Comparison of ENCODE assay signal across 8 mouse cellular contexts in the genomic region with DNA sequence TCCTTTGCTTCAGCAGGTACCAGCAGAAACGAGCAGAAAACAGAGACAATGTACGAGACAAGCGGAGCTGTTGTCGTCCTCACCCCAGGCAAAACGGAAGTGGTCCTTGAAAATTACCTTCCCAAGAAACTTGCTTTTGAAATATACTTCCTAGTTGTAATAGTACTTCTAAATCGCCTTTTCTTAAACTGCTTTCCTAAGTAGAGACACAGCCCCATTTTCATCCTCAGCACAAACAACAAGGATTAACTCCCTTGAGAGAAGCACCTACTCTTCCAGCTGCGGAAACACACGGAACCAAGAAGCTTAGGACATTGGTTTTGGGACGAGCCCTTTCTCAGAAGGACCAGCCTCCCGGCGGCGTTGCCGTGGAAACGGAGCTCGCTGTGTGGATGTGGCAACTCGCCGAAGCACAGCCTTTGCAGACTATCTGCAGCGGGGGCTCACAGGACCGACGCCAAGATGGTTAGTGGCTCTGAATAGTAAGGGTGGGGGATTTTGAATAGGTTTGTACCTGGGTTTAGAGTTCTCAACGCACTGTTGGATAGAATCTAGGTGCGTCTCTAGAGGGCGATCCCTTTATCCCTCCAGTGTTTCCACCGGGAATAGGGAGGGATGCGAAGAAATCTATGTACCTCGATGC. TPM values are rescaled to one million over a fixed set of nuclear protein-coding genes. Genes with fewer than 3 reads are reported as not detected.
A peak's percentile ranks its signal among the peaks of the same experiment; 100 is the strongest.
DNase-seq lines count a peak whose midpoint lies in the region; ATAC-seq and TF ChIP-seq lines count a peak whose summit lies in the region.

A gene (plus strand): TSS at position 341 of the 643 bp plus-strand sequence.

- TF ChIP-seq POLR2A in bone marrow, adult 2 months (IDR thresholded peaks at IDR 0.05; ENCODE audit: borderline replicate concordance, control insufficient read depth, low read depth, low read length), result no peak
- peak; percentile 22; the same call in 1 of the 2 replicates for TF ChIP-seq POLR2A in limb, embryonic 14.5 days (IDR thresholded peaks at IDR 0.05; ENCODE audit: borderline replicate concordance, extremely low read depth, insufficient read depth, insufficient read length)

- H3K9ac ChIP-seq in embryonic facial prominence, embryonic 15.5 days, result peak within 1 kb of the TSS; percentile 53
- H3K9ac ChIP-seq in limb, embryonic 14.5 days (ENCODE audit: low read depth, low read length, severe bottlenecking), result peak within 1 kb of the TSS; percentile 62
- H3K9ac ChIP-seq in midbrain, postnatal 0 days (replicated peaks; ENCODE audit: low read length, poor library complexity, severe bottlenecking), result peak within 1 kb of the TSS; percentile 59

- TF ChIP-seq CTCF in bone marrow, adult 2 months (IDR thresholded peaks at IDR 0.05; ENCODE audit: control insufficient read depth, insufficient read depth, low read length), result no peak
- TF ChIP-seq CTCF in midbrain, postnatal 0 days (IDR thresholded peaks at IDR 0.05), result peak; percentile 12; the same call in 1 of the 2 replicates

- H3K4me2 ChIP-seq in embryonic facial prominence, embryonic 15.5 days (replicated peaks), result peak within 1 kb of the TSS; percentile 63
- H3K4me2 ChIP-seq in limb, embryonic 14.5 days (replicated peaks; ENCODE audit: low read depth, low read length, severe bottlenecking), result peak within 1 kb of the TSS; percentile 84
- peak within 1 kb of the TSS; percentile 73 for H3K4me2 ChIP-seq in midbrain, postnatal 0 days (ENCODE audit: low read depth, low read length, poor library complexity, severe bottlenecking)

- peak; percentile 93 for DNase-seq in 416B (ENCODE audit: low read depth)
- DNase-seq in heart, adult 8-10 months (ENCODE audit: low spot score), result peak; percentile 78
- peak; percentile 83 for DNase-seq in kidney, adult 9 months
- DNase-seq in limb, embryonic 14.5 days (ENCODE audit: low spot score), result peak; percentile 90
- peak; percentile 94 for DNase-seq in midbrain, postnatal 0 days (ENCODE audit: low spot score)
- peak; percentile 66 to 76 for DNase-seq in spleen, postnatal 14 days (ENCODE audit: low spot score in 2 of 2)

- ATAC-seq in embryonic facial prominence, embryonic 15.5 days (ENCODE audit: insufficient number of reproducible peaks, low FRiP score, low TSS enrichment, low read depth), result peak; percentile 73; the same call in 1 of the 2 replicates
- peak; percentile 96 for ATAC-seq in limb, embryonic 14.5 days (ENCODE audit: low FRiP score, low read depth)
- peak; percentile 92 for ATAC-seq in midbrain, postnatal 0 days (ENCODE audit: low FRiP score)

- peaks cover 10% of the 10 kb centered on the region for H3K36me3 ChIP-seq in embryonic facial prominence, embryonic 15.5 days
- H3K36me3 ChIP-seq in limb, embryonic 14.5 days (ENCODE audit: control insufficient read depth, insufficient read depth, low read length), result peaks cover 5% of the 10 kb centered on the region; the same call in 1 of the 2 replicates
- H3K36me3 ChIP-seq in midbrain, postnatal 0 days (ENCODE audit: insufficient read depth, low read length), result peaks cover 7% of the 10 kb centered on the region; the same call in 1 of the 2 replicates

- H3K4me3 ChIP-seq in bone marrow, adult 2 months (replicated peaks; ENCODE audit: control insufficient read depth, low read depth, low read length), result peak within 1 kb of the TSS; percentile 73
- H3K4me3 ChIP-seq in embryonic facial prominence, embryonic 15.5 days (replicated peaks), result peak within 1 kb of the TSS; percentile 62
- H3K4me3 ChIP-seq in limb, embryonic 14.5 days (replicated peaks; ENCODE audit: low read length), result peak within 1 kb of the TSS; percentile 48
- peak within 1 kb of the TSS; percentile 64 for H3K4me3 ChIP-seq in midbrain, postnatal 0 days (ENCODE audit: low read depth, low read length)

- no peaks in the 10 kb centered on the region for H3K4me1 ChIP-seq in bone marrow, adult 2 months (ENCODE audit: control insufficient read depth, insufficient read depth, low read length)
- H3K4me1 ChIP-seq in embryonic facial prominence, embryonic 15.5 days, result peaks cover 12% of the 10 kb centered on the region
- H3K4me1 ChIP-seq in limb, embryonic 14.5 days (ENCODE audit: control insufficient read depth, insufficient read depth, low read length), result peaks cover 7% of the 10 kb centered on the region
- H3K4me1 ChIP-seq in midbrain, postnatal 0 days (ENCODE audit: insufficient read depth, low read length), result peaks cover 6% of the 10 kb centered on the region; the same call in 1 of the 2 replicates

- WGBS in bone marrow, adult 2 months, result under 1% methylated on average over 26 of the region's 26 CpGs
- WGBS in embryonic facial prominence, embryonic 15.5 days, result under 1% methylated on average over 26 of the region's 26 CpGs
- under 1% methylated on average over 26 of the region's 26 CpGs for WGBS in limb, embryonic 14.5 days
- WGBS in midbrain, postnatal 0 days, result under 1% methylated on average over 26 of the region's 26 CpGs

- H3K27me3 ChIP-seq in embryonic facial prominence, embryonic 15.5 days, result no peaks in the 10 kb centered on the region
- H3K27me3 ChIP-seq in limb, embryonic 14.5 days (ENCODE audit: control insufficient read depth, insufficient read depth, low read length), result no peaks in the 10 kb centered on the region
- no peaks in the 10 kb centered on the region; the same call in 1 of the 2 replicates for H3K27me3 ChIP-seq in midbrain, postnatal 0 days (ENCODE audit: insufficient read depth, low read length)

- no peaks in the 10 kb centered on the region for H3K9me3 ChIP-seq in embryonic facial prominence, embryonic 15.5 days (replicated peaks)
- H3K9me3 ChIP-seq in limb, embryonic 14.5 days (ENCODE audit: control insufficient read depth, low read length), result no peaks in the 10 kb centered on the region
- no peaks in the 10 kb centered on the region for H3K9me3 ChIP-seq in midbrain, postnatal 0 days (ENCODE audit: low read length)

- no peak within 1 kb of the TSS for H3K27ac ChIP-seq in bone marrow, adult 2 months (ENCODE audit: control insufficient read depth, insufficient read depth, low read depth, low read length, poor library complexity)
- peak within 1 kb of the TSS; percentile 68 for H3K27ac ChIP-seq in embryonic facial prominence, embryonic 15.5 days (replicated peaks)
- H3K27ac ChIP-seq in limb, embryonic 14.5 days (replicated peaks; ENCODE audit: low read depth, low read length), result no peak within 1 kb of the TSS; the same call in 1 of the 2 replicates
- peak within 1 kb of the TSS; percentile 84 for H3K27ac ChIP-seq in midbrain, postnatal 0 days (ENCODE audit: low read depth, low read length)

RNA-seq across cellular contexts. Expression of the gene that starts here (rescaled TPM):
- polyA plus RNA-seq in bone marrow, adult 2 months (2011; ENCODE audit: insufficient read depth, insufficient read length, low replicate concordance, missing spikeins), result 0.61 and 1.2 TPM in 2 replicates
- polyA plus RNA-seq in embryonic facial prominence, embryonic 15.5 days (2015; fragmentation: Nextera tagmentation; extraction: Ambion mirVana), result 7.0 and 10.1 TPM in 2 replicates
- 1 to 10 TPM; 1.3 to 2.1 (median 1.8) TPM for total RNA-seq in heart, adult 8-10 months (2022)
- polyA plus RNA-seq in limb, embryonic 14.5 days (2012; rRNA removed), result 7.0 and 7.1 TPM in 2 replicates
- polyA plus RNA-seq in limb, embryonic 14.5 days (2014; fragmentation: Nextera tagmentation; extraction: Ambion mirVana), result 4.3 and 5.2 TPM in 2 replicates
- total RNA-seq in midbrain, postnatal 0 days (2014; rRNA removed), result 7.5 and 8.6 TPM in 2 replicates
- polyA plus RNA-seq in midbrain, postnatal 0 days (2015; fragmentation: Nextera tagmentation; extraction: Ambion mirVana), result 2.8 and 3.3 TPM in 2 replicates

Comparison
In these comparisons a context has a peak if more than half of its experiments do, and no peak if none do; other contexts are left out.
1. H3K27ac ChIP-seq: peak in embryonic facial prominence, embryonic 15.5 days (single experiment) and midbrain, postnatal 0 days (single experiment); none in bone marrow, adult 2 months (single experiment) and limb, embryonic 14.5 days (single experiment).
2. Peak in every context shown above with its lines, with median percentiles within 50 percentile points of each other: DNase-seq, H3K4me3 ChIP-seq, ATAC-seq, H3K4me2 ChIP-seq and H3K9ac ChIP-seq.